Comparison of ENCODE assay signal across 14 mouse cellular contexts in the genomic region with DNA sequence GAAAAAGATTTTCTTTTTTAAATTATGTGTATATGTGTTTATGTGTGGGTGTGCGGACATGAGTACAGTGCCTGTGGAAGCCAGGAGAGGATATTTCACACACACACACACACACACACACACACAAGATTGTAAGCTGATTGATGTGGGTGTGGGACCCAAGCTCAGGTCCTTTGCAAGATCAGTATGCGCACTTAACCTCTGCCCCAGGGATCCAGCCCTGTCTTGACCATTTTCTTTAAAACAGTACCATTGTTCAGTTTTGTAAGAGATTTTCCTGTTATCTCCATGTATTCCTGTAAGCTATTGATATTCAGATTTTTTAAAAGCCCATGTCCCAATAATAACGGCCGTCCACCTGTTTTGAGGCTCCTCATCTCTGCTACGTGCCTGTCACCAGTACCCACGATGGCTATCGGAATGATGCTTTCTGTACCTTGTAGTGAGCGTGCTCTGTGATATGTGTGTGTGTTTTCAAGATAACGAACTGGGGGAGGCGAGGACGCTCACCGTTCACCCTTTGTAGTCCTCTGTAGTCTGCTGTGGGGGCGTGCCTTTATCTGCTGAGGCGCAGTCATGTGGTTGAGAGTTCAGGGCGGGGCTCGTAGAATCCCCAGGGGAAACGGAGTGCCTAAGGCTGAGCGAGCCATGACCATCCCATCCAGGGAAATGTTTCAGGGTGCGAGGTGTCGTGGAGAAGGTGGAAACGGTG.
DNase-seq lines count a peak whose midpoint lies in the region; ATAC-seq and TF ChIP-seq lines count a peak whose summit lies in the region.
"Had no signal": no experiment of that assay in that cellular context is flagged by ENCODE, and none has a peak within 500 bp of the region (broad histone marks: within the 10 kb centered on the region; RNA-seq: fewer than 3 reads in every experiment).

No protein-coding gene starts in this region.

- no peaks in the 10 kb centered on the region for H3K27me3 ChIP-seq in heart, embryonic 14.5 days (ENCODE audit: control insufficient read depth, insufficient read depth, low read length)
- no peaks in the 10 kb centered on the region for H3K27me3 ChIP-seq in liver, embryonic 15.5 days
- H3K27me3 ChIP-seq: limb, embryonic 15.5 days had no signal

- DNase-seq in heart, adult 18-20 months = no peak
- peak; percentile 56 for DNase-seq in ES-E14 (ENCODE audit: low read depth, low spot score)
- peak; percentile 38 for DNase-seq in WW6 (ENCODE audit: low read depth, low spot score)
- DNase-seq in cerebellum, adult 9-10 months = no peak
- no peak for DNase-seq in spleen, adult 12 weeks (ENCODE audit: low spot score)
- DNase-seq: cerebellum, postnatal 10 days; thymus, postnatal 4 days had no signal

- peaks cover 77% of the 10 kb centered on the region for H3K36me3 ChIP-seq in heart, embryonic 14.5 days (ENCODE audit: control insufficient read depth, insufficient read depth, low read length)
- peaks cover 9% of the 10 kb centered on the region; the same call in 1 of the 2 replicates for H3K36me3 ChIP-seq in ES-E14 (ENCODE audit: control insufficient read depth, insufficient read depth, low read length, poor library complexity, severe bottlenecking)
- H3K36me3 ChIP-seq in liver, embryonic 15.5 days (replicated peaks) = peaks cover 14% of the 10 kb centered on the region

- ATAC-seq in heart, embryonic 14.5 days (ENCODE audit: insufficient number of reproducible peaks, insufficient read depth, low FRiP score, low read depth) = no peak
- ATAC-seq in liver, embryonic 15.5 days (ENCODE audit: insufficient read depth) = peak; percentile 94
- ATAC-seq: forebrain, embryonic 16.5 days; inflammation-experienced regulatory T-cells, adult 6 months had no signal

- H3K27ac ChIP-seq in heart, embryonic 14.5 days (replicated peaks in 1 of 2; ENCODE audit: control insufficient read depth in 1 of 2, insufficient read depth in 1 of 2, low read depth in 2 of 2, low read length in 2 of 2) = no peak overlapping the region
- H3K27ac ChIP-seq in ES-E14 (ENCODE audit: insufficient read depth, low read depth, low read length, poor library complexity, severe bottlenecking) = no peak overlapping the region
- H3K27ac ChIP-seq in liver, embryonic 15.5 days (replicated peaks) = no peak overlapping the region; the same call in 1 of the 2 replicates
- H3K27ac ChIP-seq: left cerebral cortex, adult 2 months; limb, embryonic 15.5 days; macrophage had no signal

- 55% methylated on average over 21 of the region's 21 CpGs for WGBS in heart, embryonic 14.5 days
- WGBS in liver, embryonic 15.5 days (ENCODE audit: insufficient replicate concordance) = 22% methylated on average over 21 of the region's 21 CpGs

- H3K9me3 ChIP-seq in heart, embryonic 14.5 days (ENCODE audit: control insufficient read depth, low read length) = no peaks in the 10 kb centered on the region
- H3K9me3 ChIP-seq in ES-E14 (ENCODE audit: control insufficient read depth, insufficient read depth, low read depth, low read length) = no peaks in the 10 kb centered on the region
- H3K9me3 ChIP-seq in liver, embryonic 15.5 days (replicated peaks) = no peaks in the 10 kb centered on the region
- H3K9me3 ChIP-seq: limb, embryonic 15.5 days had no signal

- in situ Hi-C loops in ES-E14 (cut with MboI; ENCODE audit: low sequenced_read_pairs in 2 of 2, unreplicated experiment in 2 of 2) = no loop called here

- no peak overlapping the region for H3K4me3 ChIP-seq in heart, embryonic 14.5 days (ENCODE audit: control insufficient read depth in 1 of 2, insufficient read depth in 1 of 2, low read depth in 1 of 2, low read length in 2 of 2)
- peak overlapping the region in 1 of 2 experiments; percentile 28; a peak in 1 of 4 replicates for H3K4me3 ChIP-seq in ES-E14 (ENCODE audit: insufficient read depth in 1 of 2, low read depth in 1 of 2, low read length in 2 of 2, poor library complexity in 1 of 2, severe bottlenecking in 1 of 2)
- 0 out of 2 replicates have a peak overlapping the region, but pooled peaks have one; percentile 4 for H3K4me3 ChIP-seq in liver, embryonic 15.5 days (replicated peaks)
- H3K4me3 ChIP-seq: left cerebral cortex, adult 2 months; limb, embryonic 15.5 days had no signal

- no peaks in the 10 kb centered on the region for H3K4me1 ChIP-seq in heart, embryonic 14.5 days (ENCODE audit: control insufficient read depth in 2 of 2, insufficient read depth in 2 of 2, low read length in 2 of 2)
- peaks cover 3 to 4% of the 10 kb centered on the region in 2 experiments; a peak in 3 of 4 replicates for H3K4me1 ChIP-seq in ES-E14 (ENCODE audit: control insufficient read depth in 2 of 2, insufficient read depth in 2 of 2, low read length in 2 of 2, poor library complexity in 1 of 2)
- peaks cover 17% of the 10 kb centered on the region for H3K4me1 ChIP-seq in liver, embryonic 15.5 days (replicated peaks)
- H3K4me1 ChIP-seq: limb, embryonic 15.5 days had no signal

- no peak overlapping the region for H3K9ac ChIP-seq in heart, embryonic 14.5 days (ENCODE audit: low read length)
- no peak overlapping the region for H3K9ac ChIP-seq in ES-E14 (ENCODE audit: insufficient read depth, low read depth, low read length, poor library complexity, severe bottlenecking)
- H3K9ac ChIP-seq in liver, embryonic 15.5 days = 0 out of 2 replicates have a peak overlapping the region, but pooled peaks have one; percentile 25
- H3K9ac ChIP-seq: limb, embryonic 15.5 days had no signal

- H3K4me2 ChIP-seq in heart, embryonic 14.5 days (ENCODE audit: low read length) = peak overlapping the region; percentile 6; the same call in 1 of the 2 replicates
- H3K4me2 ChIP-seq in liver, embryonic 15.5 days = peak overlapping the region; percentile 60
- H3K4me2 ChIP-seq: limb, embryonic 15.5 days had no signal

TF ChIP-seq in ES-E14, 5 proteins besides CTCF, POLR2A, EP300 and RAD21:
- TF ChIP-seq MAFK (IDR thresholded peaks at IDR 0.05; ENCODE audit: insufficient read depth, low read depth, low read length) (no peak), HCFC1 (IDR thresholded peaks at IDR 0.05; ENCODE audit: borderline replicate concordance, insufficient read depth, low read length) (no peak), CHD2 (IDR thresholded peaks at IDR 0.05; ENCODE audit: low read depth, low read length) (no peak), ZNF384 (IDR thresholded peaks at IDR 0.05; ENCODE audit: low read depth, low read length) (no peak), ZC3H11A (IDR thresholded peaks at IDR 0.05; ENCODE audit: borderline replicate concordance, low read depth, low read length) (no peak)
TF ChIP-seq in ES-E14: peak in this region for 0.

Comparison
In these comparisons a context has a peak if more than half of its experiments do, and no peak if none do; other contexts are left out.
1. DNase-seq: peak in ES-E14 (single experiment) and WW6 (single experiment); none in heart, adult 18-20 months (0 of 2), cerebellum, adult 9-10 months (single experiment) and spleen, adult 12 weeks (single experiment).